Mouse (Mus musculus) hindbrain, embryonic 15.5 days (tissue): Measurements from ENCODE around the gene Slc39a10. TPM values are rescaled to one million over a fixed set of nuclear protein-coding genes. Genes with fewer than 3 reads are reported as not detected.
"Not testable (repeated sequence)": the region's sequence is repeated elsewhere in the genome, so short reads cannot be mapped to it uniquely, and the experiment has no call there.

Source experiments
- ATAC-seq: fragments of 200-750 bp; cut with Nextera tagmentation; 2 replicates; pipeline ENCODE4 v1.8.0; 2017; ENCODE audit warnings: low read depth, moderate number of reproducible peaks, moderate TSS enrichment; ENCODE audit not compliant: low FRiP score
- H3K27ac ChIP-seq: fragments of 300-500 bp; sonication (generic); replicated peaks from 2 replicates; pipeline ENCODE4 v1.5.1; 2015; ENCODE audit warnings: mild to moderate bottlenecking, inconsistent platforms
- H3K27me3 ChIP-seq: fragments of 300-500 bp; sonication (generic); 2 replicates; pipeline ENCODE4 v1.6.1; 2015; ENCODE audit warnings: control low read depth, inconsistent platforms
- H3K36me3 ChIP-seq: fragments of 300-500 bp; sonication (generic); 2 replicates; pipeline ENCODE4 v1.6.1; 2015; ENCODE audit warnings: control low read depth, inconsistent platforms
- H3K4me1 ChIP-seq: fragments of 300-500 bp; sonication (generic); replicated peaks from 2 replicates; pipeline ENCODE4 v1.6.1; 2015; ENCODE audit warnings: control low read depth, inconsistent platforms
- H3K4me2 ChIP-seq: fragments of 300-500 bp; sonication (generic); 2 replicates; pipeline ENCODE4 v1.6.1; 2015; ENCODE audit warnings: moderate library complexity, mild to moderate bottlenecking, inconsistent platforms
- H3K4me3 ChIP-seq: fragments of 300-500 bp; sonication (generic); 2 replicates; pipeline ENCODE4 v1.5.1; 2015; ENCODE audit warnings: mild to moderate bottlenecking, inconsistent platforms
- H3K9ac ChIP-seq: fragments of 300-500 bp; sonication (generic); 2 replicates; pipeline ENCODE4 v1.6.1; 2015; ENCODE audit warnings: inconsistent platforms
- H3K9me3 ChIP-seq: fragments of 300-500 bp; sonication (generic); 2 replicates; pipeline ENCODE4 v1.6.1; 2016; ENCODE audit warnings: control low read depth, inconsistent platforms
- WGBS: fragments of 180-500 bp; shearing (Covaris S2); methylation state at CpG from one replicate; pipeline ENCODE4 v1.1.7; 2015; 5-methylcytosine and 5-hydroxymethylcytosine counted together
- polyA plus RNA-seq: library from polyadenylated mRNA; unstranded; fragments of >200 nt; fragmentation: Nextera tagmentation; extraction: Ambion mirVana; gene quantifications from 2 replicates; pipeline ENCODE4 v1.2.1, GENCODE M21; 2015

Slc39a10 gene
- polyA plus RNA-seq, 1 experiment from 2014 or later, result 58.6 TPM

DNA sequence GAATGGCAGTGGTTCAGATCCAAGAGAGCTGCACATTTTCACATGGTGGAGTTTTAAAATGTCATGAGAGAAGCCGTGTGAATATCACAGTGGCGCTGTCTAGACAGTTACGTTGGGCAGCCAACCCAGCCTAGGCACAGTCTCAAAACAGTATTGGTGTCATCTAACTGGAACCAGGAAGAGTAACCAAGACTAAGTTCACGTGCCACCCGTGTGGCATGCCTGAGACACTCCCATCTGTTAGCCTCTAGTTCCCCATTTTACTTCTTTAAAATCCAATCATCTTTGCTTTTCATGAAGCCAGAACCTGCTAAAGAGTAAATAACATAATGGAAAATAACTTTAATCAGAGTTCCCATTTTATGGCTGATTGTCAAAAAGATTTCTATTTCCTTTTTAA is 60.7 kb downstream of the Slc39a10 start:
- no peaks in the 10 kb centered on the region for H3K9me3 ChIP-seq
- WGBS, result 96% methylated on average over 5 of the region's 5 CpGs
- H3K4me2 ChIP-seq, result no peak overlapping the region
- H3K4me1 ChIP-seq, result peaks cover 3% of the 10 kb centered on the region; the same call in 1 of the 2 replicates
- H3K4me3 ChIP-seq, result no peak overlapping the region
- no peak for ATAC-seq
- H3K27ac ChIP-seq, result no peak overlapping the region
- H3K9ac ChIP-seq, result no peak overlapping the region
- H3K36me3 ChIP-seq, result peaks cover 19% of the 10 kb centered on the region
- no peaks in the 10 kb centered on the region for H3K27me3 ChIP-seq

- Histone ChIP-seq H3K4me1 (peaks cover 3% of the 10 kb centered on the region; the same call in 1 of the 2 replicates), H3K27me3 (no peaks in the 10 kb centered on the region), H3K4me2 (no peak overlapping the region), H3K9me3 (no peaks in the 10 kb centered on the region), H3K27ac (no peak overlapping the region), H3K9ac (no peak overlapping the region), H3K4me3 (no peak overlapping the region), H3K36me3 (peaks cover 15% of the 10 kb centered on the region)
- ATAC-seq, result peak; percentile 85
- WGBS, result 30% methylated on average over 2 of the region's 2 CpGs
Observed at GRCm38 (mm10) chr1:46830066-46830843, 62.4 kb downstream of the Slc39a10 start.

- peaks cover 26% of the 10 kb centered on the region for H3K36me3 ChIP-seq
- no peaks in the 10 kb centered on the region for H3K9me3 ChIP-seq
- 94% methylated on average over 4 of the region's 4 CpGs for WGBS
- H3K4me2 ChIP-seq, result no peak overlapping the region
- no peaks in the 10 kb centered on the region for H3K27me3 ChIP-seq
- H3K27ac ChIP-seq, result no peak overlapping the region
- H3K4me3 ChIP-seq, result no peak overlapping the region
- H3K4me1 ChIP-seq, result no peaks in the 10 kb centered on the region
- ATAC-seq, result no peak
- no peak overlapping the region for H3K9ac ChIP-seq
Observed at GRCm38 (mm10) chr1:46822256-46822972, 70.2 kb downstream of the Slc39a10 start.

DNA sequence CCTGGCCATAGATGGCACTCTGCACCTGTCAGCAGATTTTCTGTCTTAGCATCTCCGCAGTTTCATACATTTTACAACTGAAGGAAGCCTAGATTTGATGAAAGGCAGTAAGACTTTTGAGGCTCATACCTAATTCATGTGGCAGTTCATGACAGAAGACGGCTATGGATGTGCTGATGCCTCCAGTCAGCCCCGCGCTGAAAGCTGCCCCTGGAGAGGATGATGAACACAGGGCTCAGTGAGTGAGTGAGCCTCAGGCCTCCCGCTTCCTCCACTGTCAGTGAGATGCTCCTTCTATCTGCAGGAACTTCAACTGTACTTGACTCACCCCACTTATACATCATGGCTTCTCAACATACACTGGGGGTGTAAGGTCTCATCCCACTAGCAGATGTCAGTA is 74.7 kb downstream of the Slc39a10 start:
- no peaks in the 10 kb centered on the region for H3K9me3 ChIP-seq
- H3K36me3 ChIP-seq, result peaks cover 20% of the 10 kb centered on the region
- 92% methylated on average over 5 of the region's 5 CpGs for WGBS
- H3K27ac ChIP-seq, result no peak overlapping the region
- H3K9ac ChIP-seq, result no peak overlapping the region
- no peak overlapping the region for H3K4me3 ChIP-seq
- H3K4me2 ChIP-seq, result no peak overlapping the region
- no peaks in the 10 kb centered on the region for H3K4me1 ChIP-seq
- ATAC-seq, result no peak
- no peaks in the 10 kb centered on the region for H3K27me3 ChIP-seq

GRCm38 (mm10) chr1:46808630-46809029 is 84.0 kb downstream of the Slc39a10 start:
- H3K27ac ChIP-seq, H3K4me2 ChIP-seq, H3K27me3 ChIP-seq, H3K4me1 ChIP-seq, H3K4me3 ChIP-seq, ATAC-seq, H3K9ac ChIP-seq, H3K9me3 ChIP-seq: not testable (repeated sequence)
- H3K36me3 ChIP-seq, result peaks cover 12% of the 10 kb centered on the region; the same call in 1 of the 2 replicates
- 88% methylated on average over 4 of the region's 4 CpGs for WGBS

DNA sequence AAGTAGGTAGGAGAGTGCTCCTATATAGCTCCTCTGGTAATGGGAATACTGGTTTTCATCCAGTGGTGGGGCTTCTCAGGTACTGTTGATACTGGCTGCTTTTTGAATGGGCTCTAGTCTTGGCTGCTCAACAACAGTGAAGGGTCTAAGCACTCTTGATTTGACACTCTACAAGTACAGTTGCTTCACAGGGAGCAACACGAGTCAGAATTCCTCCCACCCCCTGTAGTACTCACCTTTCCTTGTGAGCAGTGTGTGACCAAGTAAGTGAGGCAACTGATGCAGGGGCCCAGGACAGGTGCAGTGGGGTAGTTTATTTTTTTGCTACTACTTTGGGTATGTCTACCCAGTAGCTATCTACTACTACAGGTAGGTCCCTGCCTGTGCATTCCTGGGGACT is 87.6 kb downstream of the Slc39a10 start:
- peaks cover under 1% of the 10 kb centered on the region; the same call in 1 of the 2 replicates for H3K36me3 ChIP-seq
- no peaks in the 10 kb centered on the region for H3K4me1 ChIP-seq
- WGBS, result 95% methylated on average over 1 of the region's 1 CpGs
- H3K27me3 ChIP-seq, result no peaks in the 10 kb centered on the region
- no peak overlapping the region for H3K9ac ChIP-seq
- no peak overlapping the region for H3K4me3 ChIP-seq
- H3K27ac ChIP-seq, result no peak overlapping the region
- no peak for ATAC-seq
- H3K9me3 ChIP-seq, result no peaks in the 10 kb centered on the region
- no peak overlapping the region for H3K4me2 ChIP-seq

DNA sequence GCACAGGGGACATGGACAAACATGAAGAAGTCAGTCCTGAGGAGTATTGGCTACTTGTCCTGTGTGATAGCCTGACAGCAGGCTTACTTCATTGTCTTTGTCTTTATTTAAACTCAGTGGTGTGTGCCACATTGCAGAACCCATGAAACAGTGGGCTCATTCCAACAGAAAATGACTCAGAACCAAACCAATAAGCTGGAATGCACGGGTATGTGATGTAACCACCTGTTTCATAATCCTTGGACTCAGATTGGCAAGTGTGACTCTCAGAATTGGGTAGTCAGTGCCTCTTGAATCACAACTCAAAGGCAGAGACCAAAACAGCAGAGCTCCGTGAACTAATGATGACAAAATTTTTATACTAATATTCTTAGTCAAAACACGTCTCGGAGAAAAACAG is 110.4 kb downstream of the Slc39a10 start:
- H3K9ac ChIP-seq, ATAC-seq, H3K36me3 ChIP-seq, H3K4me2 ChIP-seq, H3K4me1 ChIP-seq, H3K27me3 ChIP-seq, H3K4me3 ChIP-seq, H3K9me3 ChIP-seq, H3K27ac ChIP-seq: not testable (repeated sequence)
- WGBS, result 85% methylated on average over 4 of the region's 4 CpGs

GRCm38 (mm10) chr1:46770077-46770695 is 122.5 kb downstream of the Slc39a10 start:
- not testable (repeated sequence) for H3K9me3 ChIP-seq, H3K36me3 ChIP-seq, H3K9ac ChIP-seq, H3K4me2 ChIP-seq, H3K27me3 ChIP-seq, H3K4me3 ChIP-seq, H3K4me1 ChIP-seq, H3K27ac ChIP-seq
- ATAC-seq, result peak; percentile 45; the same call in 1 of the 2 replicates
- WGBS, result 89% methylated on average over 7 of the region's 7 CpGs

DNA sequence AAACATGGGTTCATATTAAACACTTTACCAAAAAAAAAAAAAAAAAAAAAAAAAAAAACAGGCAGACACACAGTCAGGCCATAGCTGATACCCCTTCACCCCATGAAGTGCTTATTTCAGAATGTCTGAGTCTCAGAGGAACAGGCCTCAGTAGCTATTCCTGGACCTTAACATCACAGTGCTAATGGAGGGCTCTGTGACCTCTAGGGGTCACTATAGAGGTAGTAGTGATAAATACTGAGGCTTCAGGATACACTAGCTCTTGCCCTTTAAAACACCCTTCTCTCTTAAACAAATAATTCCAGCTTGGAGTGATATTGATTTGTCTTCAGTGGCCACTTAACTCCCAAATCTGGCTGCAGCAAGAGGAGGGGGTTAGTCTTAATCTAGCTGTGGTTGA is 123.3 kb downstream of the Slc39a10 start:
- H3K4me1 ChIP-seq, H3K9ac ChIP-seq, H3K27ac ChIP-seq, H3K4me2 ChIP-seq, H3K27me3 ChIP-seq, H3K4me3 ChIP-seq, H3K9me3 ChIP-seq, H3K36me3 ChIP-seq, ATAC-seq: not testable (repeated sequence)

DNA sequence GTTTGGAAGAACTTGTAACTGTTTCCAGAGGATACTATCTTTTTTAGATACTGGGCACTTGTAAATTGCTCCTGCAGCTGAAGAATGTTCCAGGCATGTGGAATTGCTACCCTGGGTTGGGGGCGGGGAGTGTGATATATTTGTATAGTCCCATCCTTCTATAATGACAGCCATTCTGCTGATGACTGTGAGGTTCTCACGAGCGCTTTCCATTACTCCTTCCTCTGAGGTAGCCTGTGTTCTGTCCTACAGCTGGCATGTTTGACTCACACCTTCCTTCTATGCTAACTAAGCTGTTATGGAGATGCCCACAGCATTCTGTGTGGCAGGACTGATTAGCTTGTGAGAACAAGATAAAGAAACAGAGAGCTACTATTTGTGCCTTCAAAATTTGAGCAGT is 128.1 kb downstream of the Slc39a10 start:
- ATAC-seq, H3K4me3 ChIP-seq, H3K9ac ChIP-seq, H3K9me3 ChIP-seq, H3K4me1 ChIP-seq, H3K27me3 ChIP-seq, H3K27ac ChIP-seq, H3K36me3 ChIP-seq, H3K4me2 ChIP-seq: not testable (repeated sequence)
- 79% methylated on average over 3 of the region's 3 CpGs for WGBS
